Mouse (Mus musculus): ENCODE data around the gene a.

a gene

GRCm38 (mm10) chr2:154790656-154791483 is at the start of gene a, which contains the start of gene Raly:
a (plus strand) TSS chr2:154791402.
Raly (plus strand) TSS chr2:154791096.
- DNase-seq (ENCODE audit: extremely low spot score, low read depth, low spot score), result peak; percentile 80

GRCm38 (mm10) chr2:154742911-154743819 is 48.0 kb upstream of the a start:
- DNase-seq (ENCODE audit: extremely low spot score, low read depth, low spot score), result no peak

- DNase-seq (ENCODE audit: extremely low spot score, low read depth, low spot score), result no peak
Observed at GRCm38 (mm10) chr2:154743915-154744314, 47.3 kb upstream of the a start.

- no peak for DNase-seq (ENCODE audit: extremely low spot score, low read depth, low spot score)
Observed at GRCm38 (mm10) chr2:154748383-154748782, 42.8 kb upstream of the a start.

- no peak for DNase-seq (ENCODE audit: extremely low spot score, low read depth, low spot score)
Observed at GRCm38 (mm10) chr2:154749046-154750036, 41.9 kb upstream of the a start.

GRCm38 (mm10) chr2:154751924-154752323 is 39.3 kb upstream of the a start:
- DNase-seq (ENCODE audit: extremely low spot score, low read depth, low spot score), result no peak

- no peak for DNase-seq (ENCODE audit: extremely low spot score, low read depth, low spot score)
Observed at GRCm38 (mm10) chr2:154754068-154754560, 37.1 kb upstream of the a start.

- no peak for DNase-seq (ENCODE audit: extremely low spot score, low read depth, low spot score)
Observed at GRCm38 (mm10) chr2:154755791-154756190, 35.4 kb upstream of the a start.

GRCm38 (mm10) chr2:154757691-154758090 is 33.5 kb upstream of the a start:
- no peak for DNase-seq (ENCODE audit: extremely low spot score, low read depth, low spot score)

GRCm38 (mm10) chr2:154758454-154758853 is 32.7 kb upstream of the a start:
- DNase-seq (ENCODE audit: extremely low spot score, low read depth, low spot score), result no peak

GRCm38 (mm10) chr2:154763226-154763625 is 28.0 kb upstream of the a start:
- no peak for DNase-seq (ENCODE audit: extremely low spot score, low read depth, low spot score)

GRCm38 (mm10) chr2:154764828-154765497 is 26.2 kb upstream of the a start:
- DNase-seq (ENCODE audit: extremely low spot score, low read depth, low spot score), result no peak

GRCm38 (mm10) chr2:154765554-154766008 is 25.6 kb upstream of the a start:
- DNase-seq (ENCODE audit: extremely low spot score, low read depth, low spot score), result no peak

GRCm38 (mm10) chr2:154767051-154767450 is 24.2 kb upstream of the a start:
- DNase-seq (ENCODE audit: extremely low spot score, low read depth, low spot score), result no peak

- no peak for DNase-seq (ENCODE audit: extremely low spot score, low read depth, low spot score)
Observed at GRCm38 (mm10) chr2:154769930-154770329, 21.3 kb upstream of the a start, which contains the start of gene Gm14214. Gm14214 (minus strand) TSS chr2:154770030.

GRCm38 (mm10) chr2:154771604-154772003 is 19.6 kb upstream of the a start:
- no peak for DNase-seq (ENCODE audit: extremely low spot score, low read depth, low spot score)

- DNase-seq (ENCODE audit: extremely low spot score, low read depth, low spot score), result no peak
Observed at GRCm38 (mm10) chr2:154774032-154774431, 17.2 kb upstream of the a start.

GRCm38 (mm10) chr2:154776496-154776895 is 14.7 kb upstream of the a start:
- DNase-seq (ENCODE audit: extremely low spot score, low read depth, low spot score), result no peak

GRCm38 (mm10) chr2:154779648-154780047 is 11.6 kb upstream of the a start:
- no peak for DNase-seq (ENCODE audit: extremely low spot score, low read depth, low spot score)

- DNase-seq (ENCODE audit: extremely low spot score, low read depth, low spot score), result no peak
Observed at GRCm38 (mm10) chr2:154782361-154782760, 8.8 kb upstream of the a start.

All from hindlimb bud, embryonic 11.5 days (tissue).